Mouse (Mus musculus) urinary bladder, postnatal 0 days (tissue): ENCODE measurements around the gene Mmrn2. TPM values are rescaled to one million over a fixed set of nuclear protein-coding genes. Genes with fewer than 3 reads are reported as not detected.

ENCODE experiments used
- polyA plus RNA-seq: library from polyadenylated mRNA; unstranded; fragments of >200 nt; fragmentation: Nextera tagmentation; extraction: Ambion mirVana; gene quantifications from 2 replicates; pipeline ENCODE4 v1.2.1, GENCODE M21; 2015

Mmrn2 gene
- 3.5 and 4.4 TPM in 2 replicates for polyA plus RNA-seq

GRCm38 (mm10) chr14:34375415-34375904, at the start of gene Mmrn2:
Gene Mmrn2, plus strand, starts transcription at chr14:34375465.

GRCm38 (mm10) chr14:34355301-34355700, 20.0 kb upstream of the Mmrn2 start, which contains the start of gene Fam25c:
Gene Fam25c, minus strand, starts transcription at chr14:34355433.

GRCm38 (mm10) chr14:34374577-34374976, 688 bp upstream of the Mmrn2 start, which contains the start of gene Sncg:
Gene Sncg, minus strand, starts transcription at chr14:34374789.

Other genes with a start within 250 kb of the Mmrn2 start
- gene Npy4r, start 223.0 kb upstream of the Mmrn2 start, polyA plus RNA-seq, result 2.7 and 4.1 TPM in 2 replicates
- gene Gprin2, start 173.8 kb upstream of the Mmrn2 start, polyA plus RNA-seq, result 0.18 and 0.47 TPM in 2 replicates
- gene Syt15, start 155.9 kb upstream of the Mmrn2 start, polyA plus RNA-seq, result 1.3 and 1.5 TPM in 2 replicates
- 4.3 and 4.9 TPM in 2 replicates for gene Shld2, start 65.0 kb upstream of the Mmrn2 start, polyA plus RNA-seq
- 73.2 and 78.7 TPM in 2 replicates for gene Glud1, start 64.7 kb upstream of the Mmrn2 start, polyA plus RNA-seq
- 343 and 370 TPM in 2 replicates for gene Fam25c, start 20.0 kb upstream of the Mmrn2 start, polyA plus RNA-seq
- 3.5 and 4.3 TPM in 2 replicates for gene Sncg, start 676 bp upstream of the Mmrn2 start, polyA plus RNA-seq
- 39.7 and 53.4 TPM in 2 replicates for gene Bmpr1a, start 127.9 kb downstream of the Mmrn2 start, polyA plus RNA-seq
- not detected in 2 replicates for gene 9230112D13Rik, start 147.3 kb downstream of the Mmrn2 start, polyA plus RNA-seq
- gene Ldb3, start 213.2 kb downstream of the Mmrn2 start, polyA plus RNA-seq, result 19.9 and 21.1 TPM in 2 replicates
- not detected in 2 replicates for gene Opn4, start 224.7 kb downstream of the Mmrn2 start, polyA plus RNA-seq